In genomic region chr1:133798821-133799415, GRCm38 (mm10) we compare ENCODE assay signal across 8 mouse cellular contexts. TPM values are rescaled to one million over a fixed set of nuclear protein-coding genes. Genes with fewer than 3 reads are reported as not detected.
A peak's percentile ranks its signal among the peaks of the same experiment; 100 is the strongest.
DNase-seq lines count a peak whose midpoint lies in the region; ATAC-seq lines count a peak whose summit lies in the region.

No protein-coding gene starts in this region.

- peaks cover 41% of the 10 kb centered on the region for H3K4me1 ChIP-seq in heart, embryonic 15.5 days (replicated peaks)
- H3K4me1 ChIP-seq in hindbrain, embryonic 14.5 days (replicated peaks; ENCODE audit: control insufficient read depth, insufficient read depth, low read length), result peaks cover 25% of the 10 kb centered on the region
- peaks cover 45% of the 10 kb centered on the region for H3K4me1 ChIP-seq in midbrain, embryonic 10.5 days

- H3K4me3 ChIP-seq in heart, embryonic 15.5 days, result peak overlapping the region; percentile 81
- H3K4me3 ChIP-seq in hindbrain, embryonic 14.5 days (replicated peaks; ENCODE audit: low read length), result peak overlapping the region; percentile 41
- peak overlapping the region; percentile 73 for H3K4me3 ChIP-seq in midbrain, embryonic 10.5 days

- H3K27ac ChIP-seq in heart, embryonic 15.5 days, result peak overlapping the region; percentile 74
- no peak overlapping the region for H3K27ac ChIP-seq in hindbrain, embryonic 14.5 days
- peak overlapping the region; percentile 7; the same call in 1 of the 2 replicates for H3K27ac ChIP-seq in midbrain, embryonic 10.5 days (replicated peaks)

- ATAC-seq in heart, embryonic 15.5 days (replicated peaks; ENCODE audit: insufficient number of reproducible peaks, insufficient read depth, low FRiP score, low read depth), result no peak
- no peak for ATAC-seq in hindbrain, embryonic 14.5 days (ENCODE audit: low FRiP score)

- no peaks in the 10 kb centered on the region for H3K36me3 ChIP-seq in heart, embryonic 15.5 days
- no peaks in the 10 kb centered on the region for H3K36me3 ChIP-seq in hindbrain, embryonic 14.5 days (replicated peaks; ENCODE audit: control insufficient read depth, insufficient read depth)
- H3K36me3 ChIP-seq in midbrain, embryonic 10.5 days, result no peaks in the 10 kb centered on the region

- H3K9ac ChIP-seq in heart, embryonic 15.5 days, result peak overlapping the region; percentile 70
- no peak overlapping the region for H3K9ac ChIP-seq in hindbrain, embryonic 14.5 days

- DNase-seq in heart, adult 18-20 months, result no peak
- peak; percentile 36 for DNase-seq in c-Kit-negative CD71-positive TER-119-positive erythroid progenitor cells, embryonic 14.5 days (ENCODE audit: low read depth, low spot score)
- DNase-seq in hindbrain, embryonic 14.5 days (ENCODE audit: low spot score), result no peak
- DNase-seq in midbrain, embryonic 10.5 days (ENCODE audit: low spot score), result no peak
- DNase-seq in yolk sac, embryonic 10.5 days (ENCODE audit: low spot score), result no peak
- no peak for DNase-seq in left cerebral cortex, adult 8-10 months (ENCODE audit: low spot score in 2 of 2)
- no peak for DNase-seq in gastrocnemius, adult 8-10 months (ENCODE audit: low spot score in 2 of 2)

- H3K4me2 ChIP-seq in heart, embryonic 15.5 days, result peak overlapping the region; percentile 95
- peak overlapping the region; percentile 63 for H3K4me2 ChIP-seq in hindbrain, embryonic 14.5 days (replicated peaks)

- no peaks in the 10 kb centered on the region for H3K9me3 ChIP-seq in heart, embryonic 15.5 days (replicated peaks)
- no peaks in the 10 kb centered on the region for H3K9me3 ChIP-seq in hindbrain, embryonic 14.5 days (ENCODE audit: control insufficient read depth, low read length)
- H3K9me3 ChIP-seq in midbrain, embryonic 10.5 days (replicated peaks), result no peaks in the 10 kb centered on the region

- no peaks in the 10 kb centered on the region for H3K27me3 ChIP-seq in heart, embryonic 15.5 days
- no peaks in the 10 kb centered on the region; the same call in 1 of the 2 replicates for H3K27me3 ChIP-seq in hindbrain, embryonic 14.5 days (ENCODE audit: control insufficient read depth, insufficient read depth, low read length)
- peaks cover 51% of the 10 kb centered on the region for H3K27me3 ChIP-seq in midbrain, embryonic 10.5 days (ENCODE audit: low read depth, poor library complexity, severe bottlenecking)

- 68% methylated on average over 1 of the region's 1 CpGs for WGBS in heart, embryonic 15.5 days
- WGBS in hindbrain, embryonic 14.5 days, result 69% methylated on average over 1 of the region's 1 CpGs
- WGBS in midbrain, embryonic 10.5 days, result 61% methylated on average over 1 of the region's 1 CpGs

RNA-seq across cellular contexts. Expression of gene Atp2b4, which starts 1.9 kb away (rescaled TPM):
- 11.2 and 13.6 TPM in 2 replicates for polyA plus RNA-seq in heart, embryonic 15.5 days (2015; fragmentation: Nextera tagmentation; extraction: Ambion mirVana)
- total RNA-seq in heart, adult 18-20 months (2021), result 10 to 100 TPM; 17.2 to 19.3 TPM
- polyA plus RNA-seq in hindbrain, embryonic 14.5 days (2014; fragmentation: Nextera tagmentation; extraction: Ambion mirVana), result 21.1 and 23.3 TPM in 2 replicates
- 3.0 and 5.7 TPM in 2 replicates for polyA plus RNA-seq in midbrain, embryonic 10.5 days (2016; fragmentation: Nextera tagmentation; extraction: Ambion mirVana)
- total RNA-seq in left cerebral cortex, adult 8-10 months (2022), result 100 to 1,000 TPM; 184 to 229 (median 204) TPM
- 1 to 10 TPM; 6.1 to 8.8 (median 6.6) TPM for total RNA-seq in gastrocnemius, adult 8-10 months (2022)

Comparison
In these comparisons a context has a peak if more than half of its experiments do, and no peak if none do; other contexts are left out.
1. RNA of gene Atp2b4, which starts 1.9 kb away (total RNA-seq): 184 to 229 TPM in left cerebral cortex, adult 8-10 months; 17.2 to 19.3 TPM in heart, adult 18-20 months and 6.1 to 8.8 TPM in gastrocnemius, adult 8-10 months; every median in the first group is over 4 times any median in the second.
2. Peak in every context shown above with its lines, with median percentiles within 50 percentile points of each other: H3K4me3 ChIP-seq.